Mouse (Mus musculus): Measurements from ENCODE around the gene Dpep3.

Dpep3 gene

DNA sequence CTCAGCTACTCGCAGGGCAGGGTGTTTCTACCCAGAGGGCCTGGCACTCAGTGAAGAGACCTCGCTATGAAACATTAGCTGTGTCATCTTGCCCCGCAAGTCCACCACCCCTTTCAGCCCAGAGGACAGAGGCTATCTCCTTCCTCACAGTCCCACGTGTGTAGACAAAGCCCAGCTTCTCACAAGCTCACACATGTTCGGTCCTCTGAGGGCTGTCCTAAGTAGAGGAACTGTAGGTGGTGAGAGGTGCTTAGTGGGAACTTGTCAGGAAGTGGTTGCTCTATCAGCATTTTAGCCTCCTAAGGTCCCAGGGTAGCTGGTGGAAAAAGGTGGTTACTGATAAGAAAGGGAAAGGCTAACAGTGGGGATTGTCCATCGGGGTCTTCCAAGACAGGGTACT, 44.1 kb downstream of the Dpep3 start:
- DNase-seq, result no peak

DNA sequence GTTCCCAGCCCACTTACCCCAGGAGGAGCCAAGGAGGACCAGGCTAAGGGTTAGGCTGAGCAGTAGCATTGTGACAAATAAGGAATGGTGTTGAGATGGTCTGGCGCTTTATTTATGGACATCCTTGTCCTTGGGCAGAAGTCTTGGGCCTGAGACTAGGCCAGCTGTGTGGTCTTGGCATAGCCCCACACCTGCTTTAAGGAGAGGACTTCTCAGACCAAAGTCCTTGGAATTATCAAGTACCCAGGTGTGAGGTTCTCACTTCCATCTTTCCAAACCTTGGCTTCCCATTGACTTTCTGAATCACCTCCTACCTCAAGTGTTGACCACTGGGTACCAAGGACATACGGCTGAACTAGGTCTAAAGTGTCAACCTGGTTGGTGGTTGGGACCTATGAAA, 45.5 kb downstream of the Dpep3 start, which contains the start of gene Ctrl:
TSS of gene Ctrl (minus strand) at position 101 of the 400 bp plus-strand sequence.
- DNase-seq, result no peak

DNA sequence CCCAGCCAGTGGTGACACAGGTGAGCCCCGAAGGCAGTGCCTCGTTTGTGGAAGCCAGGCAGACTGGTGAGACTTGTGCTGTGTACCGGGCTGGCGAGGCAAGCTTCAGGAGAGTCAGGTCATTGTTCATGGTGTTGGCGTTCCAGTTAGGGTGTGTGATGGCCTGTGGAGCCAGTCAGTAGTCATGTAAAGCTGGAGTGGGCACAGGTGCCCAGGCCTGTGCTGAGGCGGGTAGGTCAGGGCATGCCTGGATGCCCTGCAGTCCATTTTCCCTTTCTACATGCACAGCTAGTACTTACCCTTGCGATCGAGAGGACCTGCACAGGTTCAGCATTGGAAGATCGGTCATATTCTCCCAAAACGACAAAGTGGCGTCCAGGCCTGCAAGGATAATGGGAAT, 46.7 kb downstream of the Dpep3 start:
- no peak for DNase-seq

DNA sequence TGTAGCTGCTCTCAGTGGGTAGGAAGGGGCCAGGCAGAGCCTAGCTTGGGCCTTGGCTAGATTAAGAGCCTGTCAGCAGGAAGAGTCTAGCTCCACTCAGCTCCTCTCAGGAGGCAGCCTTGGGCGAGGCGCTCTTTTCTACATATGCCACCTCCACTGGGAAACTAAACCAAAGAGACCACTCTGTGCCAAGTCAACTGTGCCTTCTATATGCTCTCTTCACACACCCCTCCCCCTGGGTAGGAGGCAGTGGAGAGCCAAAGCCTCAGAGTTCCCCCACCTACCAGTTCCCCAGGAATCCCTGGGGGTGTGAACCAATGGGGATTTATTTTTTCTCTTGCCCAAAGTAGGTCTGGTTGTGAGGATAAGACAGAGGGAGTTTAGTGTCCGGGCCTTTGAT, 48.0 kb downstream of the Dpep3 start:
- no peak for DNase-seq

DNA sequence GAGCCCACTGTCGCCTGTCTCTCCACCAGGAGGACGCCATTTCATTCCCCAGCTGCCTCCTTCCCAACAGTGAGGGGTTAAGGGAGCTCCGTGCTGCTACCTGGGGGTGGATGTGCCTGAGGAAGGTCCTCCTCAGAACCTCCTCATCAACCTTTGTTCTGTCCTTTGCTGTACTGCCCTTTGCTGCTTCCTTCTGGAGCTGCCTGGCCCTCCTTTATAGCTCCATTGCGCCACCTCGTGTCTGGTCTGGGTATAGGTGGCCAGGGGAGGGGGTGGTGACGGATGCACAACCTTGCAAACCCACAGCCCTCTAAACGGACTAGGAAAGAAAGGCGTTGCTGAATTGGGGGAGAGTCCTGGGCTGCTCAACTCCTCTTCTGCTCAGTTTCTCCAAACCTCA, 48.6 kb downstream of the Dpep3 start:
- DNase-seq, result peak; percentile 53

DNA sequence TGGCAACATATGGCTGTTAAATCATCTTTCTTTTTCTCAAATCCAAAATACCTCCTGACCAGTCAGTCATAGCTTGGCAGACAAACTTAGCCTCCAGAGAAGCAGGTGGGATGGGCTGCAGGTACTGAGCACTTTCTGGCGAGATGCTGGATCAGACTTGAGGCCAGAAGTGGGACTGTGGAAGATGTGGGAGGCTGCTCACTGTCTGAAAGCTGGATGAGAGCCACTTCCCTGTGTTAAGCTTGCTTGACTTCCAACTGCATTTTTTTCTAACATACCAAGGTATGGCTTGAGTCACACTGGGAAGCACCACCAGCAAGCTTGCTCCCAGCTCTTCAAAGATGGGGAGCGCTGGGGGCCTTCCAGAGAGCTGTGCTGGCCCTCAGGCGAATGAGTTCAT, 54.1 kb downstream of the Dpep3 start:
- DNase-seq, result no peak

Data from layer of hippocampus, adult 9-11 months (tissue).